Mouse (Mus musculus) stomach, embryonic 16.5 days (tissue): Measurements from ENCODE around the gene Pick1. TPM values are rescaled to one million over a fixed set of nuclear protein-coding genes. Genes with fewer than 3 reads are reported as not detected.

Experiments
- ATAC-seq: fragments of 200-750 bp; cut with Nextera tagmentation; 2 replicates; pipeline ENCODE4 v1.8.0; 2017; ENCODE audit warnings: moderate number of reproducible peaks, moderate TSS enrichment; ENCODE audit not compliant: insufficient read depth, low FRiP score
- H3K27ac ChIP-seq: fragments of 300-500 bp; sonication (generic); 2 replicates; pipeline ENCODE4 v1.5.1; 2014; ENCODE audit warnings: low read length
- H3K27me3 ChIP-seq: fragments of 300-500 bp; sonication (generic); 2 replicates; pipeline ENCODE4 v1.6.1; 2014; ENCODE audit warnings: low read length, control low read depth, mixed read lengths; ENCODE audit not compliant: control insufficient read depth, insufficient read depth
- H3K36me3 ChIP-seq: fragments of 300-500 bp; sonication (generic); 2 replicates; pipeline ENCODE4 v1.6.1; 2014; ENCODE audit warnings: low read length; ENCODE audit not compliant: control insufficient read depth, insufficient read depth
- H3K4me1 ChIP-seq: fragments of 300-500 bp; sonication (generic); 2 replicates; pipeline ENCODE4 v1.6.1; 2014; ENCODE audit warnings: low read length, control low read depth, mixed read lengths; ENCODE audit not compliant: control insufficient read depth, insufficient read depth
- H3K4me2 ChIP-seq: fragments of 300-500 bp; sonication (generic); 2 replicates; pipeline ENCODE4 v1.6.1; 2014; ENCODE audit warnings: low read depth, low read length, mixed read lengths
- H3K4me3 ChIP-seq: fragments of 300-500 bp; sonication (generic); replicated peaks from 2 replicates; pipeline ENCODE4 v1.5.1; 2014; ENCODE audit warnings: mild to moderate bottlenecking, low read length
- H3K9ac ChIP-seq: fragments of 300-500 bp; sonication (generic); 2 replicates; pipeline ENCODE4 v1.6.1; 2014; ENCODE audit warnings: low read length
- H3K9me3 ChIP-seq: fragments of 300-500 bp; sonication (generic); replicated peaks from 2 replicates; pipeline ENCODE4 v1.6.1; 2016; ENCODE audit warnings: low read length, control low read depth; ENCODE audit not compliant: control insufficient read depth
- WGBS: fragments of 180-500 bp; shearing (Covaris S2); extraction: QIAGEN DNeasy Blood & Tissue Kit; methylation state at CpG from one replicate; pipeline ENCODE4 v1.1.7; 2014; 5-methylcytosine and 5-hydroxymethylcytosine counted together
- polyA plus RNA-seq: library from polyadenylated mRNA; unstranded; fragments of >200 nt; fragmentation: Nextera tagmentation; extraction: Ambion mirVana; gene quantifications from 2 replicates; pipeline ENCODE4 v1.2.1, GENCODE M21; 2015

The Pick1 gene
- polyA plus RNA-seq, 1 experiment from 2014 or later, result 58.7 TPM

DNA sequence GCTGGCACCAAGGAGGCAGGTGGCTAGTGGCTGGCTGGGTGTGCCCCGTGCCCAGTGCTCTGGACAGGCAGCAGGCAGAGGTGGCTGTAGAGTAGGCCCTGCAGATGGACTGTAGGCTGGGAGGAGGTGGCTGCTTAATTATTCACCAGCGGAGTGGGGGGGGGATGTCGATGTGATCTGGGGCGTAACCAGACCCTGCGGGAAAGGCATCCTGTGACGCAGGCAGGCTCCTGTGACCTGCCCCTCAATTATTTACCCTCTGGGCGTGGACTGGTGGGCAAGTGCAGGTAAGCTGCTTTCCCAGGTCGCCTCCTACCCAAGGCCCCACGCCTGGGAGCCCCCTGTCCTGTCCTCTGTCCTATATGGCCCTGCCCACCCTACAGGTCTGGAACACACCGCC, 56.4 kb downstream of the Pick1 start, which contains the start of gene Baiap2l2:
TSS of gene Baiap2l2 (minus strand) at position 139 of the 400 bp plus-strand sequence.
- Histone ChIP-seq H3K9ac (peak within 1 kb of the TSS; percentile 37; the same call in 1 of the 2 replicates), H3K4me1 (peaks cover 13% of the 10 kb centered on the region; the same call in 1 of the 2 replicates), H3K9me3 (no peaks in the 10 kb centered on the region), H3K36me3 (no peaks in the 10 kb centered on the region), H3K4me3 (peak within 1 kb of the TSS; percentile 26), H3K27me3 (no peaks in the 10 kb centered on the region), H3K27ac (peak within 1 kb of the TSS; percentile 46; the same call in 1 of the 2 replicates), H3K4me2 (peak within 1 kb of the TSS; percentile 30)
- ATAC-seq, result peak; percentile 65
- 49% methylated on average over 10 of the region's 10 CpGs for WGBS

GRCm38 (mm10) chr15:79286141-79286540, 57.2 kb downstream of the Pick1 start:
- H3K36me3 ChIP-seq, result no peaks in the 10 kb centered on the region
- H3K9ac ChIP-seq, result no peak overlapping the region
- H3K4me2 ChIP-seq, result no peak overlapping the region
- no peak overlapping the region for H3K27ac ChIP-seq
- no peaks in the 10 kb centered on the region for H3K27me3 ChIP-seq
- H3K4me3 ChIP-seq, result no peak overlapping the region
- peaks cover 7% of the 10 kb centered on the region; the same call in 1 of the 2 replicates for H3K4me1 ChIP-seq
- 69% methylated on average over 7 of the region's 7 CpGs for WGBS
- ATAC-seq, result no peak
- no peaks in the 10 kb centered on the region for H3K9me3 ChIP-seq

DNA sequence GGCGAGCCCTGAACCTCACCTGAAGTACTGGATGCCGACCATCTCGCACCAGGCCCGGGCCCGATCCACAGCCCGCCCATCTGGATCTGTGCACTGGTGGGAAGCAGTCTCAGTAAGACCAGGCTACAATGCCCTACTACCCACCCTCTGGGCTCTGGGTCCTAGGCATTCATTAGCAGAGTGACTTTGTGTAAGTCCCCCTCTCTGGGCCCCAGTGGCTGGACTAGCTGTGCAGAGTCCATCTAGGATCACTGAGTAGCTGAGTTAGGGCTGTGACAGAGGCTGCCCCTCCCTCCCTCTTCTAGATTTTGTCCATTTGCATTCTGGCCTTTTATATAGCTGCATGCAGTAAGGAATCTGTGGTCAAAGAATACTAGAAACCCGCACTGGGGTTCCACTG, 58.1 kb downstream of the Pick1 start:
- H3K9me3 ChIP-seq, result no peaks in the 10 kb centered on the region
- 92% methylated on average over 7 of the region's 7 CpGs for WGBS
- H3K36me3 ChIP-seq, result no peaks in the 10 kb centered on the region
- H3K27me3 ChIP-seq, result no peaks in the 10 kb centered on the region
- no peak for ATAC-seq
- H3K4me3 ChIP-seq, result no peak overlapping the region
- no peak overlapping the region for H3K27ac ChIP-seq
- H3K4me1 ChIP-seq, result peaks cover 1% of the 10 kb centered on the region; the same call in 1 of the 2 replicates
- no peak overlapping the region for H3K9ac ChIP-seq
- H3K4me2 ChIP-seq, result no peak overlapping the region

- Histone ChIP-seq H3K9me3 (no peaks in the 10 kb centered on the region), H3K27me3 (no peaks in the 10 kb centered on the region), H3K4me3 (no peak overlapping the region), H3K27ac (peak overlapping the region; percentile 3; the same call in 1 of the 2 replicates), H3K9ac (no peak overlapping the region), H3K4me2 (no peak overlapping the region), H3K36me3 (no peaks in the 10 kb centered on the region), H3K4me1 (no peaks in the 10 kb centered on the region)
- 78% methylated on average over 3 of the region's 3 CpGs for WGBS
- ATAC-seq, result no peak
Measured at GRCm38 (mm10) chr15:79288387-79288786, 59.4 kb downstream of the Pick1 start.

GRCm38 (mm10) chr15:79289441-79289840, 60.5 kb downstream of the Pick1 start:
- no peak for ATAC-seq
- H3K4me2 ChIP-seq, result no peak overlapping the region
- H3K9ac ChIP-seq, result no peak overlapping the region
- no peaks in the 10 kb centered on the region for H3K36me3 ChIP-seq
- H3K27ac ChIP-seq, result no peak overlapping the region
- H3K4me1 ChIP-seq, result no peaks in the 10 kb centered on the region
- H3K9me3 ChIP-seq, result no peaks in the 10 kb centered on the region
- H3K27me3 ChIP-seq, result no peaks in the 10 kb centered on the region
- no peak overlapping the region for H3K4me3 ChIP-seq
- 78% methylated on average over 12 of the region's 12 CpGs for WGBS

DNA sequence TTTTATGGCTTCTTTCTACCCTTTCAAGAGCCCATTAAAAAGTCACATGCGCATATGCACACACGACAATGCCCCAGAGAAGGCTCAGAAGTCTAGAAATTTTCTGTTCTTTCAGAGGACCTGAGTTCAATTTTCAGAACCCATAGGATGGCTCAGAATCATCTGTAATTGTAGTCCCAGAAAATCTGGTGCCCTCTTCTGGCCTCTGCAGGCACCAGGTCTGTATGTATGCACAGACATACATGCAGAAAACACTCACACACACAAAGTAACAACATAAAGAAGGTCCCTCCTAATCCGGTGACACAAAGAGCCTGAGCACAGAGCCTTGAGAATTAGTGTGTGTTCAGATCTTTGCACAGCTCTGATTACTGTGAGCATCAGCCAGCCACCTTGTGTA, 61.4 kb downstream of the Pick1 start:
- Histone ChIP-seq H3K36me3 (no peaks in the 10 kb centered on the region), H3K4me1 (no peaks in the 10 kb centered on the region), H3K9me3 (no peaks in the 10 kb centered on the region), H3K27me3 (no peaks in the 10 kb centered on the region), H3K4me3 (no peak overlapping the region), H3K27ac (no peak overlapping the region), H3K9ac (no peak overlapping the region), H3K4me2 (no peak overlapping the region)
- ATAC-seq, result no peak
- WGBS, result 78% methylated on average over 3 of the region's 3 CpGs

DNA sequence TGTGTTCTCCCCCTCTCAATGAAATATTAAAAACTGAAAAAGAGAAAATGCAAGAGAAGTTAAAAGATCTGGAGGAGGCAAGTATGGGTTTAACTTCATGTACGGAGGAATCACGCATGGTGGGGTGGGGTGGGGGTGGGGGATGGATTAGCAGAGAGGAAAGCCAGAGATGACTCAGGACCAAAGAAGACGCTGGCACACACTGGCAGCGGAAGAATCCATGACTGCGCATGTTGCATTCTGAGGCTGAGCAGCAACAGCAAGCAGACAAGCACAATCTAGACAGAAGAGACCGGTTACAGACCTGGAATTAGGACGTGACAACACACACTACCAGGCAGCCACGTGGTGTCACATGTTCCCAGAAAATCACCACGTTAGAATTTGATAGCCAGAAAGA, 63.8 kb downstream of the Pick1 start:
- ATAC-seq, result no peak
- no peaks in the 10 kb centered on the region for H3K27me3 ChIP-seq
- H3K4me2 ChIP-seq, result no peak overlapping the region
- H3K4me1 ChIP-seq, result no peaks in the 10 kb centered on the region
- 84% methylated on average over 9 of the region's 9 CpGs for WGBS
- no peak overlapping the region for H3K9ac ChIP-seq
- H3K9me3 ChIP-seq, result no peaks in the 10 kb centered on the region
- no peak overlapping the region for H3K4me3 ChIP-seq
- no peaks in the 10 kb centered on the region for H3K36me3 ChIP-seq
- no peak overlapping the region for H3K27ac ChIP-seq

GRCm38 (mm10) chr15:79298553-79298952, 69.6 kb downstream of the Pick1 start:
- Histone ChIP-seq H3K9ac (no peak overlapping the region), H3K9me3 (no peaks in the 10 kb centered on the region), H3K4me1 (no peaks in the 10 kb centered on the region), H3K27ac (no peak overlapping the region), H3K4me3 (no peak overlapping the region), H3K36me3 (no peaks in the 10 kb centered on the region), H3K4me2 (no peak overlapping the region), H3K27me3 (no peaks in the 10 kb centered on the region)
- no peak for ATAC-seq
- 66% methylated on average over 6 of the region's 6 CpGs for WGBS
